Mouse (Mus musculus) small intestine, adult 2 months (tissue): Measurements from ENCODE around the gene Pigb.

Source experiments
- CTCF ChIP-seq: fragments of 200-500 bp; IDR thresholded peaks from 2 replicates; pipeline ENCODE4 v1.5.1; 2012; ENCODE audit warnings: low read depth, mild to moderate bottlenecking, control low read depth, inconsistent platforms, low read length, moderate library complexity, mixed read lengths; ENCODE audit not compliant: insufficient replicate concordance, insufficient read length; ENCODE audit errors: extremely low read depth
- POLR2A ChIP-seq: fragments of 200-500 bp; IDR thresholded peaks from 2 replicates; pipeline ENCODE4 v1.6.1; 2012; ENCODE audit warnings: low read depth, mild to moderate bottlenecking, control low read depth, inconsistent platforms, low read length, moderate library complexity

DNA sequence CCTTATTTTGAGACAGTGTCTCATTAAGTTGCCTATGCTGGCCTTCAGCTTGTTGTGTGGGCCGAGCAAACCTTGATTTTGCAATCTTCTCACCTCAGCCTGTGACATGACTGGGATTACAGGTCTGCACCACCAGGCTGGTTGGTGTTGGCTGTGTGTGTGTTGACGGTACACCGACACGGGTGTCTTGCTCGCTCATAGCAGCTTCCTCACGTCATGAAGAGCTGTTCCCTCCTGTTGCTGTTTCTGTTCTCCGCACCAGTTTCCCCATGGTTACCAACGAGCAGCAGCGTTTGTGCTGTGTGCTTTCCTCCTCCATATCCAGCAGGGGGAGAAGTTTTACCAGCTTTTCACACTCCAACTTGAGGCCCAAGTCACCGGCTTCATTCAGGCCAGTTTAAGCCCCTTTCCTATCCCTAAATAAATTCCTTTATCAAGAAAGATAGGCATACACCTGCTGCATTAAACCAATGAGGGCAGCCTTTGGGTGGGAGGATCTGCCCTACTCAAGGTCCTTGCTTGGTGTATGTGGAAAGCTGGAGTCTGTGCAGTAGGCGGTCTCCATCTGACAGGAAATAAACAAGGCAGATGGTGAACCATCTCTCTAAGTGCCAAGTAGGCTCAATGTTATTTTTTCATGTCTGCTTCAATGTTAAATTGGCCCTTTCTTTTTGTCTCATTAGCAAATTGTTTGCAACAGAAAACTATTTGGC lies 71.7 kb downstream of the Pigb start:
- peak; percentile 61; the same call in 1 of the 2 replicates for TF ChIP-seq CTCF
- no peak for TF ChIP-seq POLR2A
